Mouse (Mus musculus): ENCODE results near the gene Themis3.
A peak's percentile ranks its signal among the peaks of the same experiment; 100 is the strongest.

Themis3 gene

DNA sequence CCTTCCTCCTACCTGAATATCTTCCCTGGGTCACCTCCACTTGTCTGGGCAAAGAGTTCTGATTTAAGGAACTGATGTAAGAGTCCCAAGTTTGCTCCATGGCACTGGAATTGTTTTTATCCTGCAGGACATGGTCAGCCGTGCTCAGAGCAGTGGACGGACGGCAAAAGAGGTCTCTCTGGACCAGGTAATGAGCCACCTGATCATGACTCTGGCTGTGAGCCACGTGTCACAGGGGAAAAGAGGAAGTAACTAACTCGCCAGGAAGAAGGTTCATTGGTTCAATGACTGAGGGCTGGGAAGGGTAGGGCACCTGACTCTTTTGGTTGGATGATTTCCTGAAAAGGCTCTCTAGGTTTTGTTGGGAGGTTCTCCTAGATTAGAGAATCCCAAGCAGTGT, at the start of gene Themis3:
TSS of gene Themis3 (minus strand) at position 187 of the 400 bp plus-strand sequence.
- DNase-seq = no peak

- DNase-seq = peak; percentile 39 to 68
These were observed 43.7 kb upstream of the Themis3 start for GRCm38 (mm10) chr17:66637951-66638722.

DNA sequence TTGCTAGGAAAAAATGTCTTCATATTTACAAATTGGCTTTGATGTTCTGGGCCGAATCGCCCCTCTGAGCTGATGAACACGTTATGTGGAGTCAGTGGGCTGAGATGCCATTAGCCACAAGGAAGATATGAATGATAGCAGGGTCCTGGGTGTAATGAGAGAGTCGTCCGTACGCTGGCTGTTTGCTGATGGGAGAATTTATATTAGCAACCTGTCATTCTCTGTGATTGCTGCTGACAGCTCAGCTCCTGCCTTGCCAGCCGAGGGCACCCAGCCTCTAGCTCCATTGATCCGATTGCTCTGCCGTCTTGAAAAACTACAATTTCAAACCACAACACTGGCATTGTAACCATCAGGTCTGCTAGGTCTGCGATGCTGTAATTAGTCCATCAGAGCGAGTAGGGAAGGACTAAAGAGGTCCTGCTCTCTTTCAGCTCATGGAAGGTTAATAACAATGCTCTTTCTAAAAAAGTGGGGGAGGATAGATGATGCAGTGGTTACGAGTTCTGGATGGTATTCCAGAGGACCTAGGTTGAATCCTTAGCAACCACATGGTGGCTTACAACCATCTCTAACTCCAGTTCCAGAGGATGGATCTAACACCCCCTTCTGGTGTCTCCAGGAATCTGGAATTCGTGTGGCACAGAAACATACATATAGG, 25.7 kb upstream of the Themis3 start:
- no peak for DNase-seq

DNA sequence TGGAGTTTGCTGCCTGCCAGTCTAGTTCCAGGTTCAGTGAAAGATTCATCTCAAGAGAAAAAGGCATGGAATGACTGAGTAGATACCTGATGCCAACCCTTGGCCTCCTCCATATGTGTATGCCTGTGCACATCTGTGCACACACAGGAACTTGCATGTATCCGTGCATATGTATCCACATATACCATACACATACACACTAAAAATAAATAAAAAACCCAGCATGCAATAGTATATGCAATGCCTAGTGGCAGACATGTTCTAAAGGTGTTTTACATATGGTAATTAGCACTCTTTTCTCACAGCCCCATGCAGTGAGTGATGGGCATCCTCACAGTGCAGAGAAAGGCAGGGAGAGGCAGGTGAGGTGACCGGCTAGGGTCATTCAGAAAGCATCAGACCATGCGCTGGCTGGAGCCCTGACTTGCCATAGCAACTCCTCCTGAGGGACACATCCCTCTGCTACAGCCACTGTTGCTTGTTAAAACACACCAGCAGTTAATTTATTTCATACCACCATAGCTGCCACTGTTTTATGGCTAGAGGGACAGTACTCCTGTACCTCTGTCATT, 24.9 kb upstream of the Themis3 start:
- DNase-seq = no peak

GRCm38 (mm10) chr17:66610032-66610431, 15.6 kb upstream of the Themis3 start:
- DNase-seq = no peak

DNA sequence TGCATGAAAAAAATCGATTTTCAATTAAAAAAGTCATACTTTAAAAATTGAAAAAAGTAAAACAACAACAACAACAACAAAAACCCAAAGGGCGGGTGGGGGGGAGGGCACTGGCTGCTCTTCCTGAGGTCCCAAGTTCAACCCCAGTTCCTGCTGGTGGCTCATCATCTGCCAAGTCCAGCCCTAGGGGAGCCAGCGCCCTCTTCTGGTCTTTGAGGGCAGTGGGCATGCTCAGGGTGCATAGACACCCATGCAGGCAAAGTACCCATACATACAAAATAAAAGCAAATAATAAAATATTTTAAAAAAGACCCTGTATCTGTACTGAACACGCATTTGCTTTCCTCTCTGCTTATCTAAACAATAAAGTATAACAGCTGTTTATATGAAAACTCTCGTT, 10.5 kb upstream of the Themis3 start:
- no peak for DNase-seq

- no peak for DNase-seq
These were observed 6.8 kb upstream of the Themis3 start for GRCm38 (mm10) chr17:66601171-66601570.

- no peak for DNase-seq
These were observed 1.4 kb upstream of the Themis3 start for GRCm38 (mm10) chr17:66595867-66596266.

DNA sequence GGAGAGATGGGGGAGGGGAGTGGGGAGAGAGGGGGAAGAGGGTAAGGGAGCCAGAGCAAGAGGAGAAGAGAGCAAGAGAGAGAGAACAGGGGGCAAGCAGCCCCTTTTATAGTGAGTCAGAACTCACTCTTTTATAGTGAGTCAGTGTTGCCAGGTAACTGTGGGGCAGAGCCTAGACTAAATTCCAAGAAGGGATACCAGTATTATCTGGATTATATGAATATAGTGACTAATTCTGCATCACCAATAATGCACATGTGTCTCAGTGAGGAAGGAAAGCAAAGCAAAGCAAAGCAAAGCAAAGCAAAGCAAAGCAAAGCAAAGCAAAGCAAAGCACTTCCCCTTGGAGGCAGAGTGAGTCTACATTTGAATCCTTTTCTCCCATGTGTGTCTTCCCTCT, 835 bp upstream of the Themis3 start:
- no peak for DNase-seq

- DNase-seq = peak; percentile 35 to 48
These were observed 3.9 kb downstream of the Themis3 start for GRCm38 (mm10) chr17:66590353-66591075.

DNA sequence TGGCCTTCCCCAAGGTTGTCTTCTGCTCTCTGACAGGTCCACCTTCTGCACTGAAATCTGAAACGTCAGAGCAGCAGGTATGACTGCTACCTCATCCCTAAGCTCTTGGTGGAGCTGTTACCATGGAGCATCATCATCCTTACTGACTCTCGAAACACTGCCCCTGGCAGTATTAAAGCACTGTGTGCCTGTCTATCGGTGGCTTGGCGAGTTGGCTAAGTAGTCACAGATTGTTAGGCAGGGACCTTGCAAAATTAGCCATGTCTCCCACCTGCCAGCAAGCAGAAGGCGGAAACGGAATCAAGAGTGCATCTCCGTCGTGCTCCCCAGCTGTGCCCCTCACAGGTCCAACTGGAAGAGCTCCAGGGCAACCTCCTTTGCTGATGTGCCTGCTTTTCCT, 4.6 kb downstream of the Themis3 start:
- DNase-seq = peak; percentile 70 to 72

- no peak for DNase-seq
These were observed 7.7 kb downstream of the Themis3 start for GRCm38 (mm10) chr17:66586741-66587140.

GRCm38 (mm10) chr17:66586078-66586477, 8.3 kb downstream of the Themis3 start:
- DNase-seq = peak; percentile 44 to 57

DNA sequence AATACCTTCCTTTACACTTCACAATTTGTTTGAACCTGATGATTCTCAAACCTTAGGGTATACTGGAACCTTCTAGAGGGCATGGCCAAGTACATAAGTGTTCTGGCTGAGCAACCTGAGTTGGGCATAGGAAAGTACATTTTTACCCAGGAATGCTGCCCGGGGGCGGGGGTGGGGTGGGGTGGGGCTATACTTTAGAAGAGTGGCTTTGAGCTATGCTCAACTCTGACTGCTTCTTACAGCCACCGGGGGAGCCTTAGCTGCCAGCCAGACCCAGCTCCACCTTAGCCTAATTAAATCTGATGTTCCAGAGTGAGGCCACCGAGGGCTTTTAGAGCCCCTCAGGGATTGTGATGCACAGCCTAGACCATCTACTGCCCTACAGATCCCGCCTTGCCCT, 13.4 kb downstream of the Themis3 start:
- no peak for DNase-seq

- DNase-seq = peak; percentile 80 to 83
These were observed 16.4 kb downstream of the Themis3 start for GRCm38 (mm10) chr17:66578007-66578406.

DNA sequence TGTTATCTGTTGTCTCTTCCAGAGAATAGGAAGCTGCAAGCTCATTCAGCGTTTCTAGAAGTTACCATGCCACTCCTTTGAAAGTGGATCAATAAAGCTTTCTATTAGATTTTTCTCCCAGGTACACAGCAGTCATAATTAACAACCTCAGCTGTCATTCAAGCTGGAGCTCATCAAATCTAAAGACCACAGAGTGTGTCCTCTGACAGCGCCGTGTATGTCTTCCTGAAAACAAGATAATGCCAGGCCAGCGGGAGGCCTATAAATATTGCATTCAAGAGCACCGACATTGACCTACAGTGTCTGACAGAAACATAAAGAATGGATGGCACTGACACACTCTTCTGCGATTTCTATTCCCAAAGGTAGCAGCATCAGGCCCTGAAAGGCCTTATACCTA, 16.9 kb downstream of the Themis3 start:
- no peak for DNase-seq

DNA sequence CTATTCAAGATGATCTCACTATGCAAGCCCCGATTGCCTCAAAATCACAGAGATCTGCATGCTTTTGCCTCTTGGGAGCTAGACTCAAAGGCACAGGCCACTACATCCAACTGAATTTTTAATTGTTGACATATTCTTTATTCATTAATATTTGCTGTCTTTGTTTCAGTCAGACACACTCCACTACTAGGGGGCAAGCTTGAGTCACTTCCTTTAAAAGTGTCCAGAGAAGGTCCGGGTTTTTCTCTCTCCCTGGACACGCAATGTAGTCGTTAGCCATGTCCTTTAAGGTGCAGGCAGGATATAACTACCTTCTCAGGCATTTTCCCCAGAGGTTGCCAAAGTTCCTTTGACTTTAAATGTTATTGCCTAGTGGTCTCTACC, 21.8 kb downstream of the Themis3 start:
- DNase-seq = peak; percentile 74 to 80

GRCm38 (mm10) chr17:66571860-66572676, 22.4 kb downstream of the Themis3 start:
- no peak for DNase-seq

GRCm38 (mm10) chr17:66564213-66564612, 30.2 kb downstream of the Themis3 start:
- peak in 1 of 2 experiments; percentile 13 for DNase-seq

- DNase-seq = no peak
These were observed 30.9 kb downstream of the Themis3 start for GRCm38 (mm10) chr17:66563551-66563950.

DNA sequence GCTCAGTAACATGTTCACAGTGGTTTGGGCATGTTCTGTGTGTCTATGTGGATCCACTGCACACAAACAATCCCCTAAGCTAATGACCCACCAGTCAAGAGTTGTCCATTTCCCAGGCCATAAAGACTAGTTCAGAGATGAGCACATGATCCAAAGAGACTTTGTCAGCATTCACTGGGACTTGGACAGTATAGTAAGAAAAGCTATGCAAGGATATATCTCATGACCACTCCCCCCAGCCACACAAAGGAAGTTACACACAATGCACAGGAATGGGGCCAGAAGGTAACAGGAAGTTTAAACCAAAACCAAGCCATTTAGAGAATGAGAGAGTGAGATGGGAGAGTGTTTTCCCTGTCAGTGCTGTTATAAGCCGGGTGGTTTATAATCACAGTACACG, 33.0 kb downstream of the Themis3 start:
- no peak for DNase-seq

Data from cerebellum, postnatal 10 days (tissue).